Mouse (Mus musculus): ENCODE data around the gene Rhox3g. TPM values are rescaled to one million over a fixed set of nuclear protein-coding genes. Genes with fewer than 3 reads are reported as not detected.
"Not testable (repeated sequence)": the region's sequence is repeated elsewhere in the genome, so short reads cannot be mapped to it uniquely, and the experiment has no call there.

The Rhox3g gene
- not detected in 2 replicates for polyA plus RNA-seq (2014; fragmentation: Nextera tagmentation; extraction: Ambion mirVana)

GRCm38 (mm10) chrX:37628512-37628911, at the start of gene Rhox3g:
TSS of gene Rhox3g (minus strand) at chrX:37628612.
- WGBS, result 92% methylated on average over 2 of the region's 2 CpGs
- not testable (repeated sequence) for H3K4me3 ChIP-seq (ENCODE audit: low read depth, low read length); H3K9me3 ChIP-seq (ENCODE audit: control insufficient read depth, low read length); ATAC-seq (ENCODE audit: low FRiP score); H3K36me3 ChIP-seq (ENCODE audit: control insufficient read depth, insufficient read depth, low read length); DNase-seq (ENCODE audit: low spot score, missing footprints); H3K27me3 ChIP-seq (ENCODE audit: control insufficient read depth, insufficient read depth, low read length); H3K4me2 ChIP-seq; H3K27ac ChIP-seq (ENCODE audit: low read depth, low read length); H3K4me1 ChIP-seq (ENCODE audit: control insufficient read depth, insufficient read depth, low read length); H3K9ac ChIP-seq (ENCODE audit: low read length)

DNA sequence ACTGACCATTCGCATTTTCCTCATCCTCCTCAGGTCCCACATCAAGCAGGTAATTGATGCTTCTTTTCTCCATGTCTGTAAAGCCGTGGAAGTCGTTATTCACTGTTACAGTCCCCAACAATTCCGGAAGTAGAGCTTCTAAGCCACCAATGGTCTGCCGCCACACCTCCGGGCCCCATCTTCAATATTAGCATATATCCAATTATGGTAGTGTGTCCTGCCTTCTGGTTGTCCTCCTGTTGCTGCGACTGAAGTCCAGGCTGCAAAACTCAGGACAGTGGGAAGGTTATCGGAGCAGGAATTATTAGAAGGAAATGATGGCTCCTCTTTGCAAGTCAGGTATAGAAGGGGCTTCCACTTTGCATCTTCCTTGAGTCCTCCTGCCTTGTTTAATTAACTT, 44.8 kb upstream of the Rhox3g start, which contains the start of gene Rhox2h:
TSS of gene Rhox2h (minus strand) at position 101 of the 400 bp plus-strand sequence.
- H3K4me1 ChIP-seq (ENCODE audit: control insufficient read depth, insufficient read depth, low read length); H3K9ac ChIP-seq (ENCODE audit: low read length); H3K36me3 ChIP-seq (ENCODE audit: control insufficient read depth, insufficient read depth, low read length); H3K4me3 ChIP-seq (ENCODE audit: low read depth, low read length); ATAC-seq (ENCODE audit: low FRiP score); H3K9me3 ChIP-seq (ENCODE audit: control insufficient read depth, low read length); H3K4me2 ChIP-seq; H3K27me3 ChIP-seq (ENCODE audit: control insufficient read depth, insufficient read depth, low read length); DNase-seq (ENCODE audit: low spot score, missing footprints); H3K27ac ChIP-seq (ENCODE audit: low read depth, low read length): not testable (repeated sequence)
- 88% methylated on average over 8 of the region's 8 CpGs for WGBS

- H3K4me3 ChIP-seq (ENCODE audit: low read depth, low read length); ATAC-seq (ENCODE audit: low FRiP score); H3K4me2 ChIP-seq; H3K27ac ChIP-seq (ENCODE audit: low read depth, low read length); H3K4me1 ChIP-seq (ENCODE audit: control insufficient read depth, insufficient read depth, low read length); H3K36me3 ChIP-seq (ENCODE audit: control insufficient read depth, insufficient read depth, low read length); H3K9ac ChIP-seq (ENCODE audit: low read length); H3K27me3 ChIP-seq (ENCODE audit: control insufficient read depth, insufficient read depth, low read length); H3K9me3 ChIP-seq (ENCODE audit: control insufficient read depth, low read length); DNase-seq (ENCODE audit: low spot score, missing footprints): not testable (repeated sequence)
- 82% methylated on average over 1 of the region's 3 CpGs for WGBS
Measured at GRCm38 (mm10) chrX:37668664-37669063, 40.3 kb upstream of the Rhox3g start, which contains the start of gene Rhox3h. TSS of gene Rhox3h (minus strand) at chrX:37668764.

DNA sequence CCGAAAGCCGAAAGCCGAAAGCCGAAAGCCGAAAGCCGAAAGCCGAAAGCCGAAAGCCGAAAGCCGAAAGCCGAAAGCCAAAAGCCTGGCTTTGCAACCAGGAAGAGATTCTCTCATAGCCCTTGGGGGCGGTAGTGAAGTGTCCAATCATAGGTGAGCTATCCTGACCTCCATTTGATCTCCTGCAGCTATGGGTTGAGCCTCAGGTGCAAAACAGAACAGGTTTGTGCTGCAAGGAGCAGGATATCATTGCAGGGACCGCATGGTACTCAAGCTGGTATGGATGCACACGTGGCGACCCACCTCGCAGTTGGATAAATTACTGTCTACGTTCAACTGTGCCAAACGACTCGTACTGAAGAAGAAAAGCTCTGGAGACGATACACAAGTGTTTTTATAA, 22.8 kb upstream of the Rhox3g start, which contains the start of gene Rhox4g:
TSS of gene Rhox4g (minus strand) at position 101 of the 400 bp plus-strand sequence.
- H3K9me3 ChIP-seq (ENCODE audit: control insufficient read depth, low read length); H3K4me1 ChIP-seq (ENCODE audit: control insufficient read depth, insufficient read depth, low read length): not testable (repeated sequence)
- 89% methylated on average over 16 of the region's 20 CpGs for WGBS

DNA sequence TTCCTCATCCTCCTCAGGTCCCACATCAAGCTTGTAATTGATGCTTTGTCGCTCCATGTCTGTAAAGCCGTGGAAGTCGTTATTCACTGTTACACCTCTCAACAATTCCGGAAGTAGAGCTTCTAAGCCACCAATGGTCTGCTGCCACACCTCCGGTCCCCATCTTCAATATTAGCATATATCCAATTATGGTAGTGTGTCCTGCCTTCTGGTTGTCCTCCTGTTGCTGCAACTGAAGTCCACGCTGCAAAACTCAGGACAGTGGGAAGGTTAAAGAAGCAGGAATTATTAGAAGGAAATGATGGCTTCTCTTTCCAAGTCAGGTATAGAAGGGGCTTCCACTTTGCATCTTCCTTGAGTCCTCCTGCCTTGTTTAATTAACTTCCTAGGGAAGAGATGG, 15.0 kb upstream of the Rhox3g start, which contains the start of gene Rhox2g:
TSS of gene Rhox2g (minus strand) at position 101 of the 400 bp plus-strand sequence.
- DNase-seq (ENCODE audit: low spot score, missing footprints); H3K9ac ChIP-seq (ENCODE audit: low read length); H3K27me3 ChIP-seq (ENCODE audit: control insufficient read depth, insufficient read depth, low read length); H3K4me1 ChIP-seq (ENCODE audit: control insufficient read depth, insufficient read depth, low read length); H3K27ac ChIP-seq (ENCODE audit: low read depth, low read length); H3K36me3 ChIP-seq (ENCODE audit: control insufficient read depth, insufficient read depth, low read length); H3K4me3 ChIP-seq (ENCODE audit: low read depth, low read length); H3K4me2 ChIP-seq; H3K9me3 ChIP-seq (ENCODE audit: control insufficient read depth, low read length); ATAC-seq (ENCODE audit: low FRiP score): not testable (repeated sequence)
- 90% methylated on average over 6 of the region's 6 CpGs for WGBS

More for the DNA sequence above, 22.8 kb upstream of the Rhox3g start, which contains the start of gene Rhox4g:
- not testable (repeated sequence) for H3K4me2 ChIP-seq; H3K27ac ChIP-seq (ENCODE audit: low read depth, low read length); DNase-seq (ENCODE audit: low spot score, missing footprints); H3K36me3 ChIP-seq (ENCODE audit: control insufficient read depth, insufficient read depth, low read length); H3K9ac ChIP-seq (ENCODE audit: low read length); ATAC-seq (ENCODE audit: low FRiP score); H3K27me3 ChIP-seq (ENCODE audit: control insufficient read depth, insufficient read depth, low read length); H3K4me3 ChIP-seq (ENCODE audit: low read depth, low read length)

DNA sequence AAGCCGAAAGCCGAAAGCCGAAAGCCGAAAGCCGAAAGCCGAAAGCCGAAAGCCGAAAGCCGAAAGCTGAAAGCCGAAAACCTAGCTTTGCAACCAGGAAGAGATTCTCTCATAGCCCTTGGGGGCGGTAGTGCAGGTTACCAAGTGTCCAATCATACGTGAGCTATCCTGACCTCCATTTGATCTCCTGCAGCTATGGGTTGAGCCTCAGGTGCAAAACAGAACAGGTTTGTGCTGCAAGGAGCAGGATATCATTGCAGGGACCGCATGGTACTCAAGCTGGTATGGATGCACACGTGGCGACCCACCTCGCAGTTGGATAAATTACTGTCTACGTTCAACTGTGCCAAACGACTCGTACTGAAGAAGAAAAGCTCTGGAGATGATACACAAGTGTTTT, 20.8 kb downstream of the Rhox3g start, which contains the start of gene Rhox4f:
TSS of gene Rhox4f (minus strand) at position 101 of the 400 bp plus-strand sequence.
- ATAC-seq (ENCODE audit: low FRiP score); H3K27me3 ChIP-seq (ENCODE audit: control insufficient read depth, insufficient read depth, low read length): not testable (repeated sequence)

GRCm38 (mm10) chrX:37580692-37581091, 47.7 kb downstream of the Rhox3g start, which contains the start of gene Rhox3f:
TSS of gene Rhox3f (plus strand) at chrX:37580992.
- not testable (repeated sequence) for H3K9ac ChIP-seq (ENCODE audit: low read length); H3K4me2 ChIP-seq; H3K9me3 ChIP-seq (ENCODE audit: control insufficient read depth, low read length); H3K27ac ChIP-seq (ENCODE audit: low read depth, low read length); H3K36me3 ChIP-seq (ENCODE audit: control insufficient read depth, insufficient read depth, low read length); H3K4me3 ChIP-seq (ENCODE audit: low read depth, low read length); H3K27me3 ChIP-seq (ENCODE audit: control insufficient read depth, insufficient read depth, low read length); DNase-seq (ENCODE audit: low spot score, missing footprints); ATAC-seq (ENCODE audit: low FRiP score); H3K4me1 ChIP-seq (ENCODE audit: control insufficient read depth, insufficient read depth, low read length)

More for the DNA sequence above, 20.8 kb downstream of the Rhox3g start, which contains the start of gene Rhox4f:
- not testable (repeated sequence) for H3K36me3 ChIP-seq (ENCODE audit: control insufficient read depth, insufficient read depth, low read length); H3K27ac ChIP-seq (ENCODE audit: low read depth, low read length); H3K4me1 ChIP-seq (ENCODE audit: control insufficient read depth, insufficient read depth, low read length); H3K9ac ChIP-seq (ENCODE audit: low read length); DNase-seq (ENCODE audit: low spot score, missing footprints); H3K4me2 ChIP-seq; H3K9me3 ChIP-seq (ENCODE audit: control insufficient read depth, low read length); H3K4me3 ChIP-seq (ENCODE audit: low read depth, low read length)
- WGBS, result 95% methylated on average over 15 of the region's 19 CpGs

Other genes with a start within 250 kb of the Rhox3g start
- not detected in 2 replicates for gene Rhox3a2, start 248.6 kb downstream of the Rhox3g start, polyA plus RNA-seq (2014; fragmentation: Nextera tagmentation; extraction: Ambion mirVana)
- 0.18 and 0.43 TPM in 2 replicates for gene Rhox4a2, start 237.8 kb downstream of the Rhox3g start, polyA plus RNA-seq (2014; fragmentation: Nextera tagmentation; extraction: Ambion mirVana)
- gene Rhox2b, start 216.5 kb downstream of the Rhox3g start, polyA plus RNA-seq (2014; fragmentation: Nextera tagmentation; extraction: Ambion mirVana), result 0.33 TPM in 1 of 2 replicates, not detected in the other
- 0.18 TPM in 1 of 2 replicates, not detected in the other for gene Rhox4b, start 196.1 kb downstream of the Rhox3g start, polyA plus RNA-seq (2014; fragmentation: Nextera tagmentation; extraction: Ambion mirVana)
- gene Rhox2c, start 174.9 kb downstream of the Rhox3g start, polyA plus RNA-seq (2014; fragmentation: Nextera tagmentation; extraction: Ambion mirVana), result 0.67 and 1.3 TPM in 2 replicates
- gene Rhox3c, start 170.0 kb downstream of the Rhox3g start, polyA plus RNA-seq (2014; fragmentation: Nextera tagmentation; extraction: Ambion mirVana), result not detected in 2 replicates
- gene Rhox4c, start 148.3 kb downstream of the Rhox3g start, polyA plus RNA-seq (2014; fragmentation: Nextera tagmentation; extraction: Ambion mirVana), result not detected in 2 replicates
- not detected in 2 replicates for gene Rhox2d, start 135.2 kb downstream of the Rhox3g start, polyA plus RNA-seq (2014; fragmentation: Nextera tagmentation; extraction: Ambion mirVana)
- not detected in 2 replicates for gene Rhox4d, start 114.3 kb downstream of the Rhox3g start, polyA plus RNA-seq (2014; fragmentation: Nextera tagmentation; extraction: Ambion mirVana)
- not detected in 2 replicates for gene Rhox2e, start 98.2 kb downstream of the Rhox3g start, polyA plus RNA-seq (2014; fragmentation: Nextera tagmentation; extraction: Ambion mirVana)
- not detected in 2 replicates for gene Rhox3e, start 86.6 kb downstream of the Rhox3g start, polyA plus RNA-seq (2014; fragmentation: Nextera tagmentation; extraction: Ambion mirVana)
- not detected in 2 replicates for gene Rhox4e, start 71.2 kb downstream of the Rhox3g start, polyA plus RNA-seq (2014; fragmentation: Nextera tagmentation; extraction: Ambion mirVana)
- 0.33 TPM in 1 of 2 replicates, not detected in the other for gene Rhox2f, start 57.2 kb downstream of the Rhox3g start, polyA plus RNA-seq (2014; fragmentation: Nextera tagmentation; extraction: Ambion mirVana)
- not detected in 2 replicates for gene Rhox3f, start 47.6 kb downstream of the Rhox3g start, polyA plus RNA-seq (2014; fragmentation: Nextera tagmentation; extraction: Ambion mirVana)
- not detected in 2 replicates for gene Rhox4f, start 20.9 kb downstream of the Rhox3g start, polyA plus RNA-seq (2014; fragmentation: Nextera tagmentation; extraction: Ambion mirVana)
- gene Rhox2g, start 14.9 kb upstream of the Rhox3g start, polyA plus RNA-seq (2014; fragmentation: Nextera tagmentation; extraction: Ambion mirVana), result not detected in 2 replicates
- gene Rhox4g, start 22.7 kb upstream of the Rhox3g start, polyA plus RNA-seq (2014; fragmentation: Nextera tagmentation; extraction: Ambion mirVana), result 0.15 TPM in 1 of 2 replicates, not detected in the other
- gene Rhox3h, start 40.2 kb upstream of the Rhox3g start, polyA plus RNA-seq (2014; fragmentation: Nextera tagmentation; extraction: Ambion mirVana), result not detected in 2 replicates
- gene Rhox2h, start 44.7 kb upstream of the Rhox3g start, polyA plus RNA-seq (2014; fragmentation: Nextera tagmentation; extraction: Ambion mirVana), result not detected in 2 replicates
- gene Rhox5, start 176.2 kb upstream of the Rhox3g start, polyA plus RNA-seq (2014; fragmentation: Nextera tagmentation; extraction: Ambion mirVana), result 1.2 and 1.4 TPM in 2 replicates
- not detected in 2 replicates for gene Rhox6, start 198.3 kb upstream of the Rhox3g start, polyA plus RNA-seq (2014; fragmentation: Nextera tagmentation; extraction: Ambion mirVana)
- gene Rhox7a, start 203.1 kb upstream of the Rhox3g start, polyA plus RNA-seq (2014; fragmentation: Nextera tagmentation; extraction: Ambion mirVana), result not detected in 2 replicates